Mouse (Mus musculus) spleen, postnatal 36 days (tissue): ENCODE data around the gene Arhgap15.

Source experiments
- DNase-seq, 2 experiments: peaks; one replicate each; pipeline ENCODE4 v3.0.0; 2022; ENCODE audit warnings: low spot score in 2 of 2, mixed read lengths in 1 of 2

The Arhgap15 gene

DNA sequence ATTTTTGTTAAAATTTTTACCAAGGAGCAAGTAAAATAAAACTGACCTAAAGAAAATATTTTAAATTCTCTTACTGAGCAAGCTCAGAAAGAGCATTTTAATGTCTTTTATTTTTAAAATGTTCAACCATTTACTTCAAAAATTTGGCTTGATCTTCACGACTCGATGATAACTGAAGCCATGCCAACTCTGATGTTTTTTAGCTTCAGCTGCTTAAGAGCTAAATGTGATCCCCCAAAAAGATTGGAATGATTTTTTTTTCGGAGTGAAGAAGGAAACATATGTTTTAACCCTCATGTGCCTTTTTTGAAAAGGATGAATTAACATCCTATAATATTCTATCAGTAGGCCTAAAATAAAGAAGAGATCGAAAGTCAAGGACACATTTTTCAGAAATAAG, 605.0 kb downstream of the Arhgap15 start:
- DNase-seq, result no peak

DNA sequence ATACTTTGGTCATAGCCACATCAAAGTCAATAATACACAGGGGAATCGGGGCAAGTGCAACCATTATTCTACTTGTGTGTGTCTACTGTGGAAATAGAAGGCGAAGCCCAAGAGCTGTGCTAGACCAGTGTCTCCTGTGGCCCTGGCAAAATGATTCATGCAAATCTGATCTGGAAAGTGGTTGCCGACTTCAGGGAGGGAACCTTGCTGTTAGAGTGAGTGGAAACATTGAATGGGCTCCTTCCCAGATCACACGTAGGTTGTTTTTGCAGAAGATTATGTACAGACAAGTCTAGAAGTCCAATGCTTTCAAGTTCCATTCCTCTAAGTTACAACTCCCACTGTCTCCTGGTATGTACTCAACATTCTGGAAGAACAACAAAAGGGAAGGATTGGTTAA, 606.2 kb downstream of the Arhgap15 start:
- DNase-seq, result no peak

DNA sequence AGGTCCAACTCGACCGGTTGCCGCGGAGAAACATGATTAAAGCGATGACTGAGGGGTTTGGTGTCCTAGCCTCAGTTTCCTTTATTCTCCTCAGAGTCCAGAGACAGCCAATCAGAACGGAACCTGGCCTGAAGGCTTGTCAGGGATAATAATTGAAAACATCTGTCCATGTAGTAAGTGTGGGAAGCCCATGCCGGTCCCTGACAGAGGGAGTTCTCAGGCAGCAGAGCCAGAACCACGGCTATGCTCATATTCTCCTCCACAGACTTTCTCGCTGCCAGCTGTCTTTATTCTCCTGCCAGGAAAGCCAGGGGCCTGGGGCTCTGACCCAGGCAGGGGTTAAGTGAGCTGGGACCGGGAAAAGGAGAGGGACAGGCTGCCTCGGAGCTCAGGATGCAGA, 606.7 kb downstream of the Arhgap15 start:
- no peak for DNase-seq

DNA sequence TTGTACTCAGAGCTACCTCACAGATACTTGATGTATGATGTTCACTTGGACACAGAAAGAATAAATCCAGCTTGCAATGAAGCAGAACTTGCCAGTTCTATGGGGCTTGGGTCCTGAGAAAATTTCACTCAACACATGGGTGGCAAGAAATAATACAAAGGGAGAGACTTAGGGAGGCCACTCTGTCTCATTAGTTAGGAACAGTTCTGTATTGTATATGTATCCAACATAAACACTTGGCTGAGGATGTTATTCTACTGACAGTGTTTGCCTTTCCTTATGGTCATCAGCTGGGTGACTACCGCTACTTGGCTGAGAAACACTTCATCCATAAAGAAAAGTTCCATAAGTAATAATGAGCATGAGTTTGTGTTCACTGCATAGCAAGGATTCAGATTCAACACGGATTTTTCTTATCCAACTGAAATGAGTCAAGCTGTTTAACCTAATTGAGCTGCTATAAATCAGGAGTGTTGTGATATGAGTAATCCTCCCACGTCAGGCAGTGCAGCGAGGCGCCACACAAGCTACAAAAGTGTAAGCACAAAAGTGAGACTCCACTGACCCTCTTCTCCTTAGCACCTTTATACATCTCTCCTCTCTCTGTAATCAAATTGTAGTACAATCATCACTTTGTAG, 607.7 kb downstream of the Arhgap15 start:
- no peak for DNase-seq

DNA sequence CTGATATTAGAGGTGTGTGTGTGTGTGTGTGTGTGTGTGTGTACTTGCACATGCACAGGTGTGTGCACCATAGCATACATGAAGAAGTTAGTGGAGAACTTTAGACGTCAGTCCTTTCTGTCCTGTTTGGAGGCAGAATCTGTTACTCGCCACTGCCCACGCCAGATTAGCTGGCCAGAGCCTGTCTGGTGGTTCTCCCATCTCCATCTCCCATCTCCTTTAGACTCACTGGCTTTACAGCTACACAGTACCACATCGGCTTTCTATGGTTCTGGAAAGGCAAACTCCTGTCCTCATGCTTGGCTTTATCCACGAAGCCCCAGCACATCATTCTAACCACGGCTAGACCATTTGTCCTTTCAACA, 608.2 kb downstream of the Arhgap15 start:
- DNase-seq, result no peak

DNA sequence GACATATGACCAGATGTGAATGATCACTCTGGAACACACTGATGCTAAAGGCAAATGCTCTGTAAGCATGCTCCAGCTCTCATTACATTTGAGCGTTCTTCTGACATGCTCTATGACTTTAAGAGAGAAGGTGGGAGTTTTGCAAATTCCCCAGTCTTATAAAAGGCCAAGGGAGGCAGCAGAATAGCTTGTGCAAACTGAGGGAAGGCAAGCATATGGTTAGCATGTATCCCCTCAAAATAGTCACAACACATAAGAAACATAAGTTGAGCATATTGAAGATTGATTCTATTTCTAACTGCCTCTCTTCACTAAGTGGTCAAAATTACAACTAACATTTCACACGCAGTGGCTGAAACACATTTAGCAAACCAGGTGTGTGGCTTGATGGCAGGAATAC, 631.6 kb downstream of the Arhgap15 start:
- no peak for DNase-seq

DNA sequence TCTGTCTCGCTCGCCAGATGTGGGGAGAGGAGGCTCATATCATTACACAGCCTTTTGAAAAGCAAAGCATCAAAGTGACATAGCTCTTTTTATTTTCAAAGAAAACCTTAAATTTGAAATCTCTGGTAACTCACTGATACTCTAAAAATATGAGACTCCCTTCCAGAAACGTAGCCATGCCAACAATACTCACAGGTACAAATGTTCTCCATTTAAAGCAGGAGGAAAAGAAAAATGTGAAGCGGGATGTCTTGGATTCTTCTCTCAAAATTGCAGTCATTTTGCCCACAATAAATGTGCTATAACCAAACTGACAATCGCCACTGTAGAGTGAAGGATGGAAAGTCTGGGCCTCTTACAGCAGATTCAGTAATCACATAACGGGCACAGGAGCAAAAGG, 635.9 kb downstream of the Arhgap15 start:
- no peak for DNase-seq

DNA sequence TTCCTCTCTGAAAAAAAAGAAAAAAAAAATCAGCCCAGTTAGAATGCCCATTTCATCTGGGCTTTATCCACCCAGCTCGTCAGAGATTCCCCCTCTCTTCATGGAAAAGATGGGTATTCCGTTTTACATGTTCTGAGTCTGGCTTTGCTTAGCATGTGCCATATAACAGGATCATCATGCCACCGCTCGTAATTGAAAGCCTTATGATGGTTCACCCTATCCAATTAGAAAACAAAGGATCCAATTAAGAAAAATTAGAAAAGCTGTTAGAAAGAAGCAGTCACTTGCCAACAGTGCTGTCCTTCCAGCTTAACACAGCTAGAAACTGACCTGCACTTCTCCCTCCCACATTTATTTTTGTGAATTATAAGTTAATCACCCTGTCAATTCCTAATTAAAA, 640.9 kb downstream of the Arhgap15 start:
- DNase-seq, result no peak

DNA sequence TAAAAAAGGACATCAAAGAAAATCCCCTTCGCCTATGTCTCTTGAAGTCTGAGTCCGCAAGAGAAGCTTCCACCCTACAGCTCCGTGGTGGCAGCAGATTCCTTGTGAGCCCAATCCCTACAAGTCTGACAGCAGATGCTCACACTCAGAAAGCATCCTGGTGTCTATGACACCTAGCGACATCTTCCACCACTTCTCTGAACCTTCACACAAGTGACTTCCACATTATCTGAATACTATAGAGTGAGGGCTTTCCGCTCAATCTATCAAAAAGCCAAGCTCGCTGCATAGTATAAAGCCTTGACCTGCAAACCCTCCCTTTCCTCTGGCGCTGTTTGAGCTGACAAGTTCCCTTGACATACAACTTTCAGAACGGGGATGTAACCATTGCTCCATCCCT, 645.2 kb downstream of the Arhgap15 start:
- no peak for DNase-seq

DNA sequence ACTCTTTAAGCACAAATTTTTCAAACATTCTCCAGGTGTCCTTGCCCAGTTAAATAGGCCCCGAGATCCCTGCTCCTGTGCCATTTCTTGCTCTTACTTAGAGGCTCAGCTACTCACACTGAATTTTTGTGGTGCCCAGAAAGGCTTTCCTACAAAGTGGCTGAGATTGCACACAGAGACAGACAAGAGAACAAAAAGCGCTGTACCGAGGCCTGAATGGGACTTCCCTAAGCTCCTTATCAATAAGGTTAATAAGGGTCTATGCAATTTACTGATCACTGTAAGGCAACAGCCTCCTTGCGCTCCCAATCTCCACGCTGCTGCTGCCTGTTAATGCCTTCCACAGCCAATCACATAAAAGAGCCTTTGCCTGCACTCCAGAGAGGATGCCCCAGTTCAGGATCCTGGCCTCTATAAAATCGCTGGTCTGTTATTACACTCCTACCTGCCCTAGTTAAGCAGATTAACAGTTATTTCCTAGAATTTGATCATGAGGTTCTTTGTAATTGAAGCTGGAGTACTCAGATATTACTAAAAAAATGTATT, 646.4 kb downstream of the Arhgap15 start:
- DNase-seq, result no peak

DNA sequence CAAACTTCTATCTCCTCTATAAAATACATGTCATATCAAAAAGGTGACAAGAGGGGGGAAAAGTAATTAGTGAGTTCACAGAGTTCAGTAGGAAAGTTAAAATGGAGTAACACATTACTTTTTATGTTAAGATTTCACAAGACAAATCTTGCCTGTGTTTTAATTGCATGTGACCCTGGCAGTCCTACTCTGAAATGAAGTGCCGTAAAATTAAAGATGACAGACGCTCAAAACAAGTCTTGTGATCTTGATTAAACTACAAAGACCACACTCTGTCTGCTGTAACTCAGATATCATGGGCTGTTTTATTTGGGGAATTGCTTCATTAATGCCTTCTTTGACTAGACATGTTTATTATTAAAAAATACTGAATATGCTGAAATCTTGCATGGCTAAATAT, 647.0 kb downstream of the Arhgap15 start:
- no peak for DNase-seq

DNA sequence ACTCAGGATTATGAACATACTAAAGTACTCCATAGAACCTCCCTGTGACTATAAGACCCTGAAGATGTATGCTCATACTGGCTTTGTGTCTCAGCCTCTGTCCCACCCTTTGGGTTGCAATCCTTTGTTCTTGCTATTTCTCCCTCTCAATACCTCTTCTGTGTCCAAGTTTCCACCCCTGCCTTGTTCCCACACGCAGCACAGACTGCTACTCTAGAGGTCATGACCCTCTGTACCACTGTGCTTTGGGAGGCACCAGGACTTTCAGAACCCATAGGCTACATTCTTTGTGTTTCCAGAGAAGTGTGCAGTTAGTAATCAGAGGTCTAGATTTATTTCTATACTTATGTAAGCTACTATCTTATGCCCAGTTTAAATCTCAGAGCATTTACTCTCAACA, 648.6 kb downstream of the Arhgap15 start:
- no peak for DNase-seq

DNA sequence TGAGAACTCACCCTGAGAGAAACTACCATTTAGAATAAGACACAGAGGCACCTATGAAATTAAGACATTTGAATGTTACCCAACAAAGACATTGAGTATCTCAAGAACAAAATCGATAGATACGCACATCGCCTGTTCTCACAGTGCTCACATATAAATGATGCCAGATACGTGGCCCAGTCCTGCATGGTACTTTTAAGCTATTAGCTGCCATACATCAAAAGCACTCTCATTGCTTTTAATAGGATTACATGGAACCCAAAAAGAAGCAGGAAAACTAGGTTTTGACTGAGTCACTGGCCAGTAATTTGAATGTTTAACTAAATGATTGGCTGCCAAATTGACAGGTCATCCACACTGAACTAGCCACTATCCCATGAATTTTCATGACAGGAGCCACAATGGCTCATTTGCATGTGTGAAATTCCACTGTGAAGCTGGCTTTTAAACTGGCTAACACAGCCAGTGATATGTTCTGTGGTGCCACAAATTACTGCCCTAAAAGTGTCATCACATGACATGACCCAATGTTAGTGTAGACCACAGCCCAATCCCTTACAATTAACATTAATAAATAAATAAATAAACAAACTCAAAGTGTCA, 649.2 kb downstream of the Arhgap15 start:
- DNase-seq, result no peak

DNA sequence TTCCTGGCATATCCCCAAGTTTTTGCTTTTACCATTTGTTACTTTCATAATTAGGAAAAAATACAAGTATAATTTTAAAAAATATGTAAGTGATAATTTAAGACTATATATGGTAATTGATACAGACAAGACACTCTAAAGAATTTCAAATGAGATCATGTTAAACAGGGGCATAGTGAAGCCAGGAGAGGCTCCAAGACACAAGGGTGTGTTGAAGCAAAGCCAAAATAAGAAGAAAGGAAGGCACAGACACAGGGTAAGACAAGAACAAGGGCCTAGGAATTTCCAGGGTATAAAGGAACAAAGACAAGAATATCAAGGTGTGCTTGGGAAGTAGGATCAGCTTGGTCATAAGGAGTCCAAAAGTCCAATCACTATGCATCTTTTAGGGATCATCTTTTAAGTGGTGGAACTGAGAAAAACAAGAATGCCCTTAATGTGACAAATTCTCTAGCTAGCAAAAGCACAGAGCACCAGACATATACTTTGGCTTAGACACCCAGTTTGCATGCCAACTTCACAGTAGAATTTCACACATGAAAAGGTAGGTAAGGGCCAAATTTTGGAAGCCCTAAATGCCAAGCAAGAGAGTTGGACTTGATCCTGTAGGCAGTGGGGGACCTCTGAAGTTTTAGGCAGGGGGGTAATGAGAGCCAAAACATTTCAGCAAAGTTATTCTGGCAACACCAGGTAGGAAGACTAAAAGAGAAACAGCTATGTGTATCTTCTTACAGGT, 650.7 kb downstream of the Arhgap15 start:
- no peak for DNase-seq

DNA sequence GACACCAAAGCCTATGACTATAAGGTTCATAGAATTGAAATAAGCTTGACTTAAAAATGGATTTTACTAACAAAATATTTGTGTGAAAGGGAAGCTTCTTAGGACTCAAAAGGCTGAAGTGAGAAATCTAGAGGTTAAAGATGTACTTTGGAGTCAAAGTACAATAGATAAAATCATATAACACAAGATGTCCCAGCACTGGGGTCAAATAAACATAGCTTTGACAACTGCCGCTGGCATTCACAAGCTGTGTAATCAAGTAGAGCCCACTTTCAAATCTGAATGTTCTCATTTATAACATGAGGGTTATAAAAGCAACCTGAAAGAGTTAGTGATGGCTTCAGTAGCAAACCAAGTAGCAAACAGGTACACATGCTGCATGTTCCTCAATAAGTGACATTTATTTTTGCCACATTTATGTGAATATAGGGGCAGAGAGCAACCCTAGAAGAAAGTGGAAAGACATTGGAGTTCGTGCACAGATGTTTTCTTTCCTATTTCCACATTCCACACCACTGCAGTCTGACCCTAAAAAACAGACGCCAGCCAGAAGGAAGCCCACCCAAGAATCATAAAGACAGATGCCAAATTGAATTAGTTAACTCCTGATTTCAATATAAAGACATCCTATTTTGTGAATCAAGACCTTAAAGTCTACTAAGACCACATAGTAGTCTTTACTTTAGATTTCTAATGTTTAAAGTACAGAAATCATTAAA, 653.2 kb downstream of the Arhgap15 start:
- DNase-seq, result no peak

DNA sequence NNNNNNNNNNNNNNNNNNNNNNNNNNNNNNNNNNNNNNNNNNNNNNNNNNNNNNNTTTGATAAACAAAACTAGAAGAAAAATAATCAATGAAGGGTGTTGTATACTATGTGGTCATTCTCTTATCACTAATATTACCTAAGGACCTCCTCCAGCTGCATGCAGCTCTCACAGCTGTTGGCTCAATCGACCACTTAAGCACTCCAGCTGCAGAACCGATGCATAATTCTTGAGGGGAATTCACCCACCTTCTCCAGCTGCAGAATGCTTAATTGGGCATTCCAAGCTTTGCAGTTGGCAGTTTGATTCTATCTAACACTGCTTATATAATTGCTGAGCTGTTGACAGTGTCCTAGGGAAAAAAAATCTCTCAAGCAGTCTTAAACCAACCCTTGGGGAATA, 663.0 kb downstream of the Arhgap15 start:
- DNase-seq, result no peak

DNA sequence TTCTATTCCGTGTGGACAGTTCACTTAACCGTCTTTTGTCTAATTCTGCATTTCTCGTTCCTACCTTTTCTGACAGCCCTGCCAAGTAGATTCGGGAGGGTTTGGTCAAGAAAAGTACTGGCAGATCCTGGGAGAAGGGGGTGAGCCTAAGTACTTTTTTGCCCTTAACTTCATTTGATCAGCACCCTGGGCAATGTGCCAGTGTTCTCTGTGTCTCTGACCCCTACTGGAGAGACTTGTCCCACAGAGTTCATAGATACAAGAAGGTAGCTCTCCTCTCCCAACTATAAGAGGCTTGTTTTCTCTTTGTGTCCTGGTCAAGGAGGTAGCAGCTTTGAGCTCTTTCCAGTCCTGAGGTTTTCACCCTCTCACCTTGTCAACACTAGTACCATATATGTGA, 667.7 kb downstream of the Arhgap15 start:
- no peak for DNase-seq

DNA sequence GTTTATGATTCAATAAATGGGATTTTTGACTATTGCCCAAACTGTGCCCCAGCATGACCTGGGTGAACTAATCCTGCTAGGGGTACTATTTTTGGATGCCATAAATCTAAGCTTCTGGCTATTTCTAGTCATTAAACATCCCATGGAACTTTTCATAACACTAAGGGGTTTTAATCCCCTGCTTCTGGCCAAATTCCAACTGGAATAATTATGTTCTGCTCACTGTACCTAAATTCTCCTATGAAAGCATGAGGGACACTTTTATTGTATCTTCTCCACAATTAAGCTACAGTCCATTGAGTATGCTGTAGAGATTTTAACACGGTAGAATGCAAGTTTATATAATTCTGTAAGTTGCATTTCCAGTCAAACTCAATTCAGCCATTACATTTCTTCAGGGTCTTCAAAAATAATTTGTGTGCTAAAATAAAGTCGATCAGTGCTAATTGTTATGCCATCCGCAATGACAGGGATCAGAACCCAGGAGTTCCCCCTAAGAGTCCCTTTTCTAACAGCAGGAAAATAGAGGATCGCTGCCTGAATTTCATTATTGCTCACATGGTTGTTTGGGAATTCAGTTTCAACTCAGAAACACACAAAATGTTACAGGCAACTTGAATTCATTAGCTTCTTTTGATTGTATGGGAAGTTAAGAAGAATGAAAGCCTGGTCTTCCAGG, 671.1 kb downstream of the Arhgap15 start:
- DNase-seq, result no peak

DNA sequence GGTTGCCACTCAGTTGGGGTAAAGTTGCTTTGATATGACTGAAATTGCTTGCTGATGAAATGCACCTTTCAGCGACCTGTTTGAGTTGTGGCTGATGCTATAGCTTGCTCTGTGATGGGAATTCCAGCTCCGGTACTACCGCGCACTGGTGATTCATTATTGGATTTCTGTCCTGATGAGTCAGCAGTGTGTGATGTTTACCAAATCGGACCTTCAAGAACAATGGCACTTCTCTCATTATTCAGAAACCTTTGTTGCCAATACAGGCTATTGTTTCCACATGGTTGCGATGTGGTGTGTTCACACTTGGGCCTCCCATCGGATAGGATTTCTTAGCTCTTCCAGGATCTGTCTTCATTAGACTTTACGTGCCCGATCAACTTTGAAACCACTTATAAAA, 681.9 kb downstream of the Arhgap15 start:
- no peak for DNase-seq

DNA sequence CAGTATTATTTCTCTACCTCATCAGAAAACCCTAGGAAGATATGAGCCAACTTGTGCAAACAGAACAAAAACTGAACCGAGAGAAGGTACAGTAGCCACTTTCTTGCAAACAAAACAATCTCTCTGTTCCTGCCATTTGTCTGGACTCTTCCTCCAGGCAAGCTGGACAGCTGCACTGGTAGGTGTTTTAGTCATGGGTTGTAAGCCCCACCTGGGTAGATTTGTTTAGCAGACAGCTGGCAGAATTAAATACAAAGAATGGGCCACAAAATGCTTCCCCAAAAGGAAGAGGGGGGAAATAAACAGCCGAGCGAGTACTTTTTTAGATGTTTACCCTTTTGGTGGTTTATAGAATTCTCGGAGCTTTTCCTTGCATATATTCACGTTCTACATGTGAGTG, 688.0 kb downstream of the Arhgap15 start:
- no peak for DNase-seq

DNA sequence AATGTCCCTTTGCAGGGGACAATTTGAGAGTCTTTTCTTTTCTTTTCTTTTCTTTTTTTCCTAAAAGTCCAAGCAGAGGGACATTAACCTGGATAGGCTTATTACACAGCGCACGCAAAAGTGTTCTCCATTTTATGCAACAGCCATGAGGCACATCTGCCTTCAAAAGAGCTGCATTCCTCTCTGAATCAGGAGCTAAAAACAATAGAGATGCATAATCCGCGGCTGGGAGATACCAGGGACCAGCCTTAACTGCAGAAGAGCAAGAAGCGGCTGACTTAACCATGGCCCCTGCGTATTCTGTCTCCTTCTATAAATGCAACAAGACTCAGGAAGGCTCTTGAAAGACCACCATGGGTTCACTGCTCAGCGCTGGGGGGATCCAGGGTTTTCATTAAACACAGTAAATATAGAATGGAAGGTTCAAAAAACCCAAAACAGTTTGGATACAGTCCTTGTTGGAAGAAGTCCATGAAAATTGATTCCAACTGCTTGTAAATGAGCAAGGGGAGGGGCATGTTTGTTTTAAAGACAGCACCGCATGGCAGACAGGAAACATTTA, 689.0 kb downstream of the Arhgap15 start:
- DNase-seq, result no peak

DNA sequence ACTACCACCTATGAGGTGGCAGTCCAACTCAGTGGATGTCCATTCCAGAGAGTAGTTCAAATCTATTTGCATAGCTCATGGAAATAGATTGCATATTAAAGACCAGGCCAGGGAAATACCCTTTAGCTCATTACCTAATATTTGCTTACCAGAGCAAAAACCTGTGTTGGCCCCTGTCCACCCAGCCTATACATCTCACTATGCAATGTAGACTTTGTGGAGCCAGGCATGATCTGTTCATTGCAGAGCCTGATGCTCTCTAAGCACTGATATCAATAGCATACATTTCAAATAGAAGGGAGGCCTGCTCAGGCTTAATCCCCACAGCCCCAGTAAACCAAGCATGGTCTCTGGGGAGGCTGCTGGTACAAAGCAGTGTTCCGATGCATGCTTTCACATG, 689.4 kb downstream of the Arhgap15 start:
- DNase-seq, result no peak
